Mouse (Mus musculus): ENCODE measurements at regions not wholly inside any gene's neighbourhood (a gene's known extent, or its start where the extent isn't known, plus 50 kb on each side); places are given as distances from the start of the nearest gene placed in this dataset.

- Histone ChIP-seq H3K4me3 (ENCODE audit: control insufficient read depth in 1 of 2, insufficient read depth in 1 of 2, low read depth in 1 of 2, low read length in 2 of 2) (no peak overlapping the region), H3K4me1 (ENCODE audit: control insufficient read depth in 2 of 2, insufficient read depth in 2 of 2, low read length in 2 of 2) (peaks cover 0 to 2% of the 10 kb centered on the region in 2 experiments; a peak in 2 of 4 replicates), H3K27me3 (ENCODE audit: control insufficient read depth, insufficient read depth, low read length) (no peaks in the 10 kb centered on the region)
Observed at GRCm38 (mm10) chr8:88948328-88948727, 95.6 kb downstream of the Sall1 start.

GRCm38 (mm10) chr8:88947384-88947783, 96.6 kb downstream of the Sall1 start:
- Histone ChIP-seq H3K27ac (replicated peaks in 1 of 2; ENCODE audit: control insufficient read depth in 1 of 2, insufficient read depth in 1 of 2, low read depth in 2 of 2, low read length in 2 of 2) (no peak overlapping the region), H3K4me3 (ENCODE audit: control insufficient read depth in 1 of 2, insufficient read depth in 1 of 2, low read depth in 1 of 2, low read length in 2 of 2) (no peak overlapping the region), H3K36me3 (ENCODE audit: control insufficient read depth, insufficient read depth, low read length) (no peaks in the 10 kb centered on the region), H3K4me1 (ENCODE audit: control insufficient read depth in 2 of 2, insufficient read depth in 2 of 2, low read length in 2 of 2) (peaks cover 0 to 2% of the 10 kb centered on the region in 2 experiments; a peak in 2 of 4 replicates), H3K9me3 (ENCODE audit: control insufficient read depth, low read length) (no peaks in the 10 kb centered on the region), H3K27me3 (ENCODE audit: control insufficient read depth, insufficient read depth, low read length) (no peaks in the 10 kb centered on the region), H3K9ac (ENCODE audit: low read length) (no peak overlapping the region), H3K4me2 (ENCODE audit: low read length) (no peak overlapping the region)
- WGBS: 75% methylated on average over 3 of the region's 3 CpGs
- ATAC-seq (ENCODE audit: insufficient number of reproducible peaks, insufficient read depth, low FRiP score, low read depth): no peak

More at GRCm38 (mm10) chr8:88948328-88948727, 95.6 kb downstream of the Sall1 start:
- Histone ChIP-seq H3K4me2 (ENCODE audit: low read length) (no peak overlapping the region), H3K9ac (ENCODE audit: low read length) (no peak overlapping the region), H3K9me3 (ENCODE audit: control insufficient read depth, low read length) (no peaks in the 10 kb centered on the region), H3K36me3 (ENCODE audit: control insufficient read depth, insufficient read depth, low read length) (no peaks in the 10 kb centered on the region), H3K27ac (replicated peaks in 1 of 2; ENCODE audit: control insufficient read depth in 1 of 2, insufficient read depth in 1 of 2, low read depth in 2 of 2, low read length in 2 of 2) (no peak overlapping the region)
- no peak for ATAC-seq (ENCODE audit: insufficient number of reproducible peaks, insufficient read depth, low FRiP score, low read depth)
- WGBS: 40% methylated on average over 6 of the region's 6 CpGs

DNA sequence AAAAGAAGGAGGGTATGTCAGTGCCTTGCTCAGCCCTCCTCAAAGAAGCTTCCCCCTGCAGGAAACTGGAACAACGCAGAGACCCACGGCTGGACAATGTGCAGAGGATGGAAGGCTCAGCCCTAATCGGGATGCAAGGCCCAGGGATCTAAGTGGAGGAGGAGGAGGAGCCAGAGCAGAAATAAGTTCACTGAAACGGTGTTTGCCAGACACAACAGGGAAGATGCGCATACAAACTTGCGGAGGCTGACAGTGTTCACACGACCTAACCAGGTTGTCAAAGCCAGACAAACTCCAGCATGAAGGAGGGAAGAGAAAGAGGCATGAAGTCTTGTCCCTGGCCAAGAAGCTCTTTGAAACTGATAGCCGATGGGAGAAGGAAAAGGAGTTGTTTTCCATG, 98.3 kb downstream of the Sall1 start:
- WGBS: 61% methylated on average over 8 of the region's 8 CpGs
- ATAC-seq (ENCODE audit: insufficient number of reproducible peaks, insufficient read depth, low FRiP score, low read depth): no peak

DNA sequence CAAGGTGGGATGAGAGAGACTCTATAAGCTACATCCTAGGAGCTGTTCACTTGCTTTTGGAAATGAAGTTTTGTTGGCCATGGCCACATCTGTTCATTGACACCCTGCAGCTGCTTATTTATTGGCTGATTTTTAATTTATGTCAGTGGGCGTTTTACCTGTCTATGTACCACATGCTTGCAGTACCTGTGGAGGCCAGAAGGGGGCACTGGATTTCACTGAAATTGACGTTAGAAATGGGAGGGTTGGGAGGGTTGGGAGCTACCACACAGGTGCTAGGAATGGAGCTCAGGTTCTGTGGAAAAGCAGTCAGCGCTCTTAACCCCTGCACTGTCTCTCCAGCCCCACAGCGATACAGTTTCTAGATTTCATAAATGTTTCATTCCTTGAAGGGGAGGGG, 99.9 kb downstream of the Sall1 start:
- Histone ChIP-seq H3K4me2 (ENCODE audit: low read length) (no peak overlapping the region), H3K27me3 (ENCODE audit: control insufficient read depth, insufficient read depth, low read length) (no peaks in the 10 kb centered on the region), H3K9me3 (ENCODE audit: control insufficient read depth, low read length) (no peaks in the 10 kb centered on the region), H3K9ac (ENCODE audit: low read length) (no peak overlapping the region), H3K27ac (replicated peaks in 1 of 2; ENCODE audit: control insufficient read depth in 1 of 2, insufficient read depth in 1 of 2, low read depth in 2 of 2, low read length in 2 of 2) (no peak overlapping the region), H3K4me3 (ENCODE audit: control insufficient read depth in 1 of 2, insufficient read depth in 1 of 2, low read depth in 1 of 2, low read length in 2 of 2) (no peak overlapping the region), H3K4me1 (ENCODE audit: control insufficient read depth in 2 of 2, insufficient read depth in 2 of 2, low read length in 2 of 2) (peaks cover 0 to 2% of the 10 kb centered on the region in 2 experiments; a peak in 2 of 4 replicates), H3K36me3 (ENCODE audit: control insufficient read depth, insufficient read depth, low read length) (no peaks in the 10 kb centered on the region)
- no peak for ATAC-seq (ENCODE audit: insufficient number of reproducible peaks, insufficient read depth, low FRiP score, low read depth)
- WGBS: 49% methylated on average over 4 of the region's 4 CpGs

More for the DNA sequence above, 98.3 kb downstream of the Sall1 start:
- H3K36me3 ChIP-seq (ENCODE audit: control insufficient read depth, insufficient read depth, low read length): no peaks in the 10 kb centered on the region
- no peak overlapping the region for H3K4me3 ChIP-seq (ENCODE audit: control insufficient read depth in 1 of 2, insufficient read depth in 1 of 2, low read depth in 1 of 2, low read length in 2 of 2)
- H3K27me3 ChIP-seq (ENCODE audit: control insufficient read depth, insufficient read depth, low read length): no peaks in the 10 kb centered on the region
- no peaks in the 10 kb centered on the region for H3K9me3 ChIP-seq (ENCODE audit: control insufficient read depth, low read length)
- H3K4me1 ChIP-seq (ENCODE audit: control insufficient read depth in 2 of 2, insufficient read depth in 2 of 2, low read length in 2 of 2): peaks cover 0 to 2% of the 10 kb centered on the region in 2 experiments; a peak in 2 of 4 replicates
- no peak overlapping the region for H3K9ac ChIP-seq (ENCODE audit: low read length)
- H3K4me2 ChIP-seq (ENCODE audit: low read length): no peak overlapping the region
- no peak overlapping the region for H3K27ac ChIP-seq (replicated peaks in 1 of 2; ENCODE audit: control insufficient read depth in 1 of 2, insufficient read depth in 1 of 2, low read depth in 2 of 2, low read length in 2 of 2)

DNA sequence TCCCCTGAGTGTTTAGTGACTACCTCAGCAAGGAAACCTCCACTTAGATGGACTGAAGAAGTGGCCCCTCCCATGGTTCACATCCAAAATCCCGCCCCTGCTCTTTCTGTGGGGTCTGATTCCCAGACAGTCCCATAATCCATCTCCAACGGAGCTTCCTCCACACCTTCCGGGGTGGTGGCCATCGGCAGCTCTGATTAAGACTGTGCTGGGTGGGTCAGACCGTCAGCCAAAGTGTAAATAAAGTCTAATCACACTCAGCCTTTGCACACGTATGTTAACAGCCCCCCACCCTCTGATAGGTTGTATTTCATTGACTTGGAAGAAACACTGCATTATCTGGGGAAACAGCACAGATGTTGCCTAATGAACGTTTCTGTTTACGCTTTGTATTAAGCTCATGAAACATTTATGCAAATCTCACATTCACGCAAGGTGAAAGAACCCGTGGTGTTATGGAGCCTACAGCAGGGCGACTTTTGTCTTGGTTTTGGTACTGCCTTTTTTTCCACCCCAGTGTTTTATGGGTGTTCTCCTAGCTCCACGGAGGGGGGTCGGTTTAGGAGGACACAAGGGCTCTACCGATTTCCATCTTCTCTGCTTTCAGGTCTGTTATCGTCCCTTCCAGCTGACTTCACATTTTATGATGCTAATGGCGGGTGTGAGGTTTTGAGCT, 104.8 kb downstream of the Sall1 start:
- no peak overlapping the region for H3K4me3 ChIP-seq (ENCODE audit: control insufficient read depth in 1 of 2, insufficient read depth in 1 of 2, low read depth in 1 of 2, low read length in 2 of 2)
- no peaks in the 10 kb centered on the region; the same call in 1 of the 2 replicates for H3K27me3 ChIP-seq (ENCODE audit: control insufficient read depth, insufficient read depth, low read length)
- H3K27ac ChIP-seq (replicated peaks in 1 of 2; ENCODE audit: control insufficient read depth in 1 of 2, insufficient read depth in 1 of 2, low read depth in 2 of 2, low read length in 2 of 2): no peak overlapping the region
- WGBS: 62% methylated on average over 16 of the region's 16 CpGs
- no peaks in the 10 kb centered on the region for H3K9me3 ChIP-seq (ENCODE audit: control insufficient read depth, low read length)
- H3K4me1 ChIP-seq (ENCODE audit: control insufficient read depth in 2 of 2, insufficient read depth in 2 of 2, low read length in 2 of 2): no peaks in the 10 kb centered on the region
- H3K9ac ChIP-seq (ENCODE audit: low read length): no peak overlapping the region
- H3K4me2 ChIP-seq (ENCODE audit: low read length): no peak overlapping the region
- no peak for ATAC-seq (ENCODE audit: insufficient number of reproducible peaks, insufficient read depth, low FRiP score, low read depth)
- no peaks in the 10 kb centered on the region for H3K36me3 ChIP-seq (ENCODE audit: control insufficient read depth, insufficient read depth, low read length)

- no peak overlapping the region for H3K4me3 ChIP-seq (ENCODE audit: control insufficient read depth in 1 of 2, insufficient read depth in 1 of 2, low read depth in 1 of 2, low read length in 2 of 2)
- H3K27me3 ChIP-seq (ENCODE audit: control insufficient read depth, insufficient read depth, low read length): peaks cover 3% of the 10 kb centered on the region; the same call in 1 of the 2 replicates
- no peak overlapping the region for H3K9ac ChIP-seq (ENCODE audit: low read length)
- no peaks in the 10 kb centered on the region for H3K36me3 ChIP-seq (ENCODE audit: control insufficient read depth, insufficient read depth, low read length)
- no peak for ATAC-seq (ENCODE audit: insufficient number of reproducible peaks, insufficient read depth, low FRiP score, low read depth)
- no peak overlapping the region for H3K27ac ChIP-seq (replicated peaks in 1 of 2; ENCODE audit: control insufficient read depth in 1 of 2, insufficient read depth in 1 of 2, low read depth in 2 of 2, low read length in 2 of 2)
- peaks cover 5 to 9% of the 10 kb centered on the region in 2 experiments for H3K4me1 ChIP-seq (ENCODE audit: control insufficient read depth in 2 of 2, insufficient read depth in 2 of 2, low read length in 2 of 2)
- no peak overlapping the region for H3K4me2 ChIP-seq (ENCODE audit: low read length)
- no peaks in the 10 kb centered on the region for H3K9me3 ChIP-seq (ENCODE audit: control insufficient read depth, low read length)
- 88% methylated on average over 5 of the region's 5 CpGs for WGBS
Observed at GRCm38 (mm10) chr8:88934708-88935107, 109.3 kb downstream of the Sall1 start.

GRCm38 (mm10) chr8:88931050-88931449, 112.9 kb downstream of the Sall1 start:
- 74% methylated on average over 5 of the region's 5 CpGs for WGBS
- no peak for ATAC-seq (ENCODE audit: insufficient number of reproducible peaks, insufficient read depth, low FRiP score, low read depth)
- Histone ChIP-seq H3K9ac (ENCODE audit: low read length) (no peak overlapping the region), H3K27ac (replicated peaks in 1 of 2; ENCODE audit: control insufficient read depth in 1 of 2, insufficient read depth in 1 of 2, low read depth in 2 of 2, low read length in 2 of 2) (no peak overlapping the region), H3K27me3 (ENCODE audit: control insufficient read depth, insufficient read depth, low read length) (peaks cover 3% of the 10 kb centered on the region; the same call in 1 of the 2 replicates), H3K4me1 (ENCODE audit: control insufficient read depth in 2 of 2, insufficient read depth in 2 of 2, low read length in 2 of 2) (peaks cover 5 to 9% of the 10 kb centered on the region in 2 experiments), H3K4me3 (ENCODE audit: control insufficient read depth in 1 of 2, insufficient read depth in 1 of 2, low read depth in 1 of 2, low read length in 2 of 2) (no peak overlapping the region), H3K36me3 (ENCODE audit: control insufficient read depth, insufficient read depth, low read length) (no peaks in the 10 kb centered on the region), H3K4me2 (ENCODE audit: low read length) (no peak overlapping the region), H3K9me3 (ENCODE audit: control insufficient read depth, low read length) (no peaks in the 10 kb centered on the region)

DNA sequence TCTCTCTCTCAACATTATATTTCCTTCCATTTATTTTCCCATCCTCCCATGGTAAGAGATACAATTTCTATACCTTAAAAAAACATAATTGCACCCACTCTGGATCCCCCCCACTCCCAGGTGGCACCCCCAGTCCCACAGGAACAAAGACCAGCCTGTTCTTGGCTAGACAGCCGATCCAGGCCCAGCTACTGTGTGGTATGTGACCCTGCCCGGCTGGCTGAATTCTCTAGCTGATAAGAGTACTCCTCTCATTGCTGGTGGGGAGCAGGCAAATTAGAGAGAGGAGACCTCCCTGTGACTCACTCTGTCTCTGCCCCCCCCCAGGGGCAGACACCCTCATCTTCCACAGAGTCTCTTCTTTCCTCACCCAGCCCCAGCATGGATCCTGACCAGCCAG, 113.6 kb downstream of the Sall1 start:
- H3K27ac ChIP-seq (replicated peaks in 1 of 2; ENCODE audit: control insufficient read depth in 1 of 2, insufficient read depth in 1 of 2, low read depth in 2 of 2, low read length in 2 of 2): no peak overlapping the region
- H3K9me3 ChIP-seq (ENCODE audit: control insufficient read depth, low read length): no peaks in the 10 kb centered on the region
- H3K36me3 ChIP-seq (ENCODE audit: control insufficient read depth, insufficient read depth, low read length): no peaks in the 10 kb centered on the region
- no peak overlapping the region for H3K9ac ChIP-seq (ENCODE audit: low read length)
- WGBS: 20% methylated on average over 2 of the region's 2 CpGs
- no peak overlapping the region for H3K4me3 ChIP-seq (ENCODE audit: control insufficient read depth in 1 of 2, insufficient read depth in 1 of 2, low read depth in 1 of 2, low read length in 2 of 2)
- H3K27me3 ChIP-seq (ENCODE audit: control insufficient read depth, insufficient read depth, low read length): peaks cover 3% of the 10 kb centered on the region; the same call in 1 of the 2 replicates
- no peak for ATAC-seq (ENCODE audit: insufficient number of reproducible peaks, insufficient read depth, low FRiP score, low read depth)
- no peak overlapping the region for H3K4me2 ChIP-seq (ENCODE audit: low read length)
- peaks cover 5 to 9% of the 10 kb centered on the region in 2 experiments for H3K4me1 ChIP-seq (ENCODE audit: control insufficient read depth in 2 of 2, insufficient read depth in 2 of 2, low read length in 2 of 2)
